Mouse (Mus musculus): Measurements from ENCODE around the gene Sorbs1.

GRCm38 (mm10) chr19:40499141-40499540, 14.4 kb downstream of the Sorbs1 start:
- TF ChIP-seq HCFC1 (IDR thresholded peaks at IDR 0.05; ENCODE audit: borderline replicate concordance, insufficient read depth, low read length) (no peak), MAFK (IDR thresholded peaks at IDR 0.05; ENCODE audit: insufficient read depth, low read depth, low read length) (no peak), ZC3H11A (IDR thresholded peaks at IDR 0.05; ENCODE audit: borderline replicate concordance, low read depth, low read length) (no peak), CHD2 (IDR thresholded peaks at IDR 0.05; ENCODE audit: low read depth, low read length) (no peak)

All from ES-E14 (cell line).